Mouse (Mus musculus) kidney, adult 2 months (tissue): ENCODE data around the gene Fcho1.

Experiments
- CTCF ChIP-seq: fragments of 200-500 bp; conservative IDR thresholded peaks from 2 replicates; pipeline ENCODE4 v1.5.1; 2011; ENCODE audit warnings: low read depth, mild to moderate bottlenecking, control low read depth, low read length, moderate library complexity, mixed read lengths; ENCODE audit not compliant: insufficient read depth, insufficient read length
- POLR2A ChIP-seq: fragments of 200-500 bp; IDR thresholded peaks from one replicate; pipeline ENCODE4 v1.6.1; 2011; ENCODE audit warnings: low read depth, low read length, control low read depth

GRCm38 (mm10) chr8:71724389-71724788 is 1.1 kb downstream of the Fcho1 start:
- TF ChIP-seq CTCF (no peak), POLR2A (no peak)
